Mouse (Mus musculus) liver, adult 2 months (tissue): ENCODE measurements around the gene Hba-a2.
"Not testable (repeated sequence)": the region's sequence is repeated elsewhere in the genome, so short reads cannot be mapped to it uniquely, and the experiment has no call there.

Experiments
- CTCF ChIP-seq: fragments of 200-500 bp; IDR thresholded peaks from 2 replicates; pipeline ENCODE4 v1.5.1; 2011; ENCODE audit warnings: low read depth, low read length, control low read depth
- POLR2A ChIP-seq: fragments of 200-500 bp; IDR thresholded peaks from 2 replicates; pipeline ENCODE4 v1.6.1; 2011; ENCODE audit warnings: low read length, control low read depth; ENCODE audit not compliant: insufficient read depth; ENCODE audit errors: extremely low read depth

DNA sequence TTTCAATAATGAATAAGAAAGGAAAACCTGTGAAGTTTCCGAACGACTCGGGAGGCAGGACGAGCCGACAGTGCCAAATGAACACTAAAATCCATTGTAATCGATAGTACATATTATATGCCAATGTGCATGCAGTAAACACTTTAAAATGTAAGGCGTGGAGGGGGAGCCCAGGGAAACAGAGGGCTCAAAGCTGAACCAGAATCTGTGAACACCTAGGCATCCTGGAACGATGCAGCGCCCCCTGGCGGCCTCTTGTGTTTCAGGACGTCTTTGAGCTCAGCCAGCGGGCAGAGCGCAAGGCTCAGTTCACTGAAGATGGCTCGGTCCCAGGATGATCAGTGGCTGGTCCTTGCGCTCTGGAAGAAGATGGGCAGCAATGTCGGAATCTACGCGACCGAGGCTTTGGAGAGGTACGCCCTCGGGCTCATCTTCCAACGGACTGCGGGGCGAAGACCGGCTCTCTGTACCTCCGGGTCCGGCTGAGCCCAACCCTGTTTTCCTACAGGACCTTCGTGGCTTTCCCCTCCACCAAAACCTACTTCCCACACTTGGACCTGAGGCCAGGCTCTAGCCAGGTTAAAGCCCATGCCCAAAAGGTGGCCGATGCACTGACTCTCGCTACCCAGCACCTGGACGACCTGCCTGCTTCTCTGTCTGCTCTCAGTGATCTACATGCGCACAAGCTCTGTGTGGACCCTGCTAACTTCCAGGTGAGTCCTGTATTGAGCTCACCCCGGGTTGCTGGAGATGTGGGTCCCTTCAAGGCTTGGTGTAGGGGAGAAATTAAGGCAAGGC is 9.4 kb upstream of the Hba-a2 start, which contains the start of gene Hbq1b:
- TF ChIP-seq CTCF: peak; percentile 63
- not testable (repeated sequence) for TF ChIP-seq POLR2A
